Mouse (Mus musculus) embryonic facial prominence, embryonic 15.5 days (tissue): Measurements from ENCODE around the gene 4930563M21Rik. TPM values are rescaled to one million over a fixed set of nuclear protein-coding genes. Genes with fewer than 3 reads are reported as not detected.
A peak's percentile ranks its signal among the peaks of the same experiment; 100 is the strongest.

Experiments used
- ATAC-seq: fragments of 200-750 bp; cut with Nextera tagmentation; 2 replicates; pipeline ENCODE4 v1.8.0; 2017; ENCODE audit warnings: low read depth, moderate TSS enrichment; ENCODE audit not compliant: insufficient number of reproducible peaks, low FRiP score, low TSS enrichment
- H3K27ac ChIP-seq: fragments of 300-500 bp; sonication (generic); replicated peaks from 2 replicates; pipeline ENCODE4 v1.5.1; 2015; ENCODE audit warnings: mild to moderate bottlenecking, inconsistent platforms
- H3K27me3 ChIP-seq: fragments of 300-500 bp; sonication (generic); 2 replicates; pipeline ENCODE4 v1.6.1; 2015; ENCODE audit warnings: inconsistent platforms
- H3K36me3 ChIP-seq: fragments of 300-500 bp; sonication (generic); 2 replicates; pipeline ENCODE4 v1.6.1; 2015; ENCODE audit warnings: mild to moderate bottlenecking, inconsistent platforms
- H3K4me1 ChIP-seq: fragments of 300-500 bp; sonication (generic); 2 replicates; pipeline ENCODE4 v1.6.1; 2015; ENCODE audit warnings: inconsistent platforms
- H3K4me2 ChIP-seq: fragments of 300-500 bp; sonication (generic); replicated peaks from 2 replicates; pipeline ENCODE4 v1.6.1; 2015; ENCODE audit warnings: mild to moderate bottlenecking, inconsistent platforms
- H3K4me3 ChIP-seq: fragments of 300-500 bp; sonication (generic); replicated peaks from 2 replicates; pipeline ENCODE4 v1.5.1; 2015; ENCODE audit warnings: mild to moderate bottlenecking, inconsistent platforms
- H3K9ac ChIP-seq: fragments of 300-500 bp; sonication (generic); 2 replicates; pipeline ENCODE4 v1.6.1; 2015; ENCODE audit warnings: inconsistent platforms
- H3K9me3 ChIP-seq: fragments of 300-500 bp; sonication (generic); replicated peaks from 2 replicates; pipeline ENCODE4 v1.6.1; 2016; ENCODE audit warnings: inconsistent platforms
- WGBS: fragments of 180-500 bp; shearing (Covaris S2); methylation state at CpG from one replicate; pipeline ENCODE4 v1.1.7; 2015; 5-methylcytosine and 5-hydroxymethylcytosine counted together
- polyA plus RNA-seq: library from polyadenylated mRNA; unstranded; fragments of >200 nt; fragmentation: Nextera tagmentation; extraction: Ambion mirVana; gene quantifications from 2 replicates; pipeline ENCODE4 v1.2.1, GENCODE M21; 2015

4930563M21Rik gene
- polyA plus RNA-seq, 1 experiment from 2014 or later, result not detected

DNA sequence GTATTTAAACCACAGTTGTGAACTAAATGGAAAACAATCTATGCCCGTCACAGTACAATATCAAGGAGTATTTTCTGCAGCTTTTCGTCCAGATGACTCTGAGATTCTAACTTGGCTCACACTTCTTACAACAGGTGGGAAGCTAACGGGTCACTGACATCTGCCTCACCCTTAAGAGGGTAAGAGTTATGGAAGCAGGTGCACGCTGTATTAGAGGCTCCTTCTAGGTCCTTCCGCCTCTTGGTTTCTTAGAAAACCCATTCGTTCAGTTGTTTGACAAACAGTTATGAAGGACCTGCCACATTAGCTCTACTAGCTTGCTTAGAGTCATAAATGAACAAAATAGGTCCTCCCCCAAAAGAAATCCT is 71.7 kb downstream of the 4930563M21Rik start:
- WGBS, result 45% methylated on average over 6 of the region's 6 CpGs
- Histone ChIP-seq H3K27me3 (no peaks in the 10 kb centered on the region), H3K9me3 (no peaks in the 10 kb centered on the region), H3K9ac (peak overlapping the region; percentile 54; the same call in 1 of the 2 replicates), H3K4me2 (peak overlapping the region; percentile 62), H3K36me3 (no peaks in the 10 kb centered on the region), H3K4me1 (peaks cover 17% of the 10 kb centered on the region), H3K4me3 (peak overlapping the region; percentile 88), H3K27ac (peak overlapping the region; percentile 78; the same call in 1 of the 2 replicates)
- ATAC-seq, result no peak

- peak; percentile 96 for ATAC-seq
- Histone ChIP-seq H3K4me3 (peak within 1 kb of the TSS; percentile 88), H3K4me1 (peaks cover 17% of the 10 kb centered on the region), H3K27me3 (no peaks in the 10 kb centered on the region), H3K27ac (peak within 1 kb of the TSS; percentile 78), H3K9me3 (no peaks in the 10 kb centered on the region), H3K9ac (peak within 1 kb of the TSS; percentile 72), H3K36me3 (no peaks in the 10 kb centered on the region), H3K4me2 (peak within 1 kb of the TSS; percentile 62)
- WGBS, result under 1% methylated on average over 60 of the region's 60 CpGs
Observed at GRCm38 (mm10) chr9:55937664-55938617, 72.4 kb downstream of the 4930563M21Rik start, which contains the start of gene Scaper. Gene Scaper, minus strand, starts transcription at chr9:55938119.

- H3K4me2 ChIP-seq, result peak overlapping the region; percentile 62
- peak overlapping the region; percentile 72; the same call in 1 of the 2 replicates for H3K9ac ChIP-seq
- no peaks in the 10 kb centered on the region for H3K9me3 ChIP-seq
- WGBS, result 25% methylated on average over 5 of the region's 5 CpGs
- no peak for ATAC-seq
- H3K4me3 ChIP-seq, result peak overlapping the region; percentile 88
- H3K27ac ChIP-seq, result peak overlapping the region; percentile 18; the same call in 1 of the 2 replicates
- peaks cover 17% of the 10 kb centered on the region for H3K4me1 ChIP-seq
- H3K36me3 ChIP-seq, result no peaks in the 10 kb centered on the region
- H3K27me3 ChIP-seq, result no peaks in the 10 kb centered on the region
Observed at GRCm38 (mm10) chr9:55937224-55937663, 73.1 kb downstream of the 4930563M21Rik start.

DNA sequence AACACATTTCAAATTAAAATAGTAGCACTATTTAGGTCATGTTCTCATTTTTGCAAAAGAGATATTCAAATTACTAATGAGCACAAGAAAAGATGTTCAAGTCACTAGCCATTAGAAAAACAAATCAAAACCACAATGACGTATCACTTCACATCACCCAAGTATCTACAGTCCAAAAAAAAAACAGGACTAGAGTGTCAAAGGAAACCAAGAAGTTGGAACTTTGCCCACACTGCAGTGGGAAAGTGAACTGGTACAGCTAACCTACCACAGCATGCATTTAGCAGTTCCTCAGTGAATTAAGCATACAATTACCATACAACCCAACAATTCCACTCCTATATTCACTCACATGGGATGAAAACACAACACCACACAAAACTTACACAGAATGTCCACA is 77.9 kb downstream of the 4930563M21Rik start:
- Histone ChIP-seq H3K27ac (no peak overlapping the region), H3K4me1 (peaks cover 6% of the 10 kb centered on the region), H3K27me3 (no peaks in the 10 kb centered on the region), H3K36me3 (no peaks in the 10 kb centered on the region), H3K9me3 (no peaks in the 10 kb centered on the region), H3K9ac (no peak overlapping the region), H3K4me2 (no peak overlapping the region), H3K4me3 (no peak overlapping the region)
- WGBS, result 65% methylated on average over 1 of the region's 1 CpGs
- no peak for ATAC-seq

GRCm38 (mm10) chr9:55918579-55918978 is 91.8 kb downstream of the 4930563M21Rik start:
- 54% methylated on average over 3 of the region's 3 CpGs for WGBS
- H3K9ac ChIP-seq, result no peak overlapping the region
- H3K4me2 ChIP-seq, result no peak overlapping the region
- no peak for ATAC-seq
- H3K27me3 ChIP-seq, result no peaks in the 10 kb centered on the region
- no peaks in the 10 kb centered on the region for H3K36me3 ChIP-seq
- H3K4me1 ChIP-seq, result no peaks in the 10 kb centered on the region
- no peak overlapping the region for H3K27ac ChIP-seq
- H3K4me3 ChIP-seq, result no peak overlapping the region
- no peaks in the 10 kb centered on the region for H3K9me3 ChIP-seq

DNA sequence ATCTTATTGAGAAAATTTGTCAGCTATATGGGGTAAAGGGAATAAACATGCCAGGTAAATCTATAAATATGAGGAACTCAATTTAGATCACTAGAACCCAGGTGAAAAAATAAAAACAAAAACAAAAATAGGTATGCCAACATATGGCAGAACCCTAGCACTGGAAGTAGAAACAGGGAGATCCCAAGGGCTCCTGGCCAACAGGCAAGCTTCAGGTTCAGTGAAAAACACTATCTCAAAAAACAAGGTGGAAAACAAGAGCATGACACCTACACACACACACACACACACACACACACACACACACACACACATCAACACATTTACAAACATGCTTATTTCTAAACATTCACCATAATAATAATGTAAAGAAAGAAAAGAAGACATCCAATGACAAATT is 93.6 kb downstream of the 4930563M21Rik start:
- Histone ChIP-seq H3K4me2 (no peak overlapping the region), H3K9me3 (no peaks in the 10 kb centered on the region), H3K36me3 (no peaks in the 10 kb centered on the region), H3K4me1 (no peaks in the 10 kb centered on the region), H3K27me3 (no peaks in the 10 kb centered on the region), H3K4me3 (no peak overlapping the region), H3K9ac (no peak overlapping the region), H3K27ac (no peak overlapping the region)
- ATAC-seq, result no peak

Other genes with a start within 250 kb of the 4930563M21Rik start
- gene Scaper, start 72.4 kb downstream of the 4930563M21Rik start, polyA plus RNA-seq, result 12.3 and 14.0 TPM in 2 replicates
- 236 and 252 TPM in 2 replicates for gene Rcn2, start 31.3 kb upstream of the 4930563M21Rik start, polyA plus RNA-seq
- 4.6 and 4.8 TPM in 2 replicates for gene Pstpip1, start 79.4 kb upstream of the 4930563M21Rik start, polyA plus RNA-seq
- gene Tspan3, start 154.9 kb upstream of the 4930563M21Rik start, polyA plus RNA-seq, result 495 and 497 TPM in 2 replicates